In the genomic region with DNA sequence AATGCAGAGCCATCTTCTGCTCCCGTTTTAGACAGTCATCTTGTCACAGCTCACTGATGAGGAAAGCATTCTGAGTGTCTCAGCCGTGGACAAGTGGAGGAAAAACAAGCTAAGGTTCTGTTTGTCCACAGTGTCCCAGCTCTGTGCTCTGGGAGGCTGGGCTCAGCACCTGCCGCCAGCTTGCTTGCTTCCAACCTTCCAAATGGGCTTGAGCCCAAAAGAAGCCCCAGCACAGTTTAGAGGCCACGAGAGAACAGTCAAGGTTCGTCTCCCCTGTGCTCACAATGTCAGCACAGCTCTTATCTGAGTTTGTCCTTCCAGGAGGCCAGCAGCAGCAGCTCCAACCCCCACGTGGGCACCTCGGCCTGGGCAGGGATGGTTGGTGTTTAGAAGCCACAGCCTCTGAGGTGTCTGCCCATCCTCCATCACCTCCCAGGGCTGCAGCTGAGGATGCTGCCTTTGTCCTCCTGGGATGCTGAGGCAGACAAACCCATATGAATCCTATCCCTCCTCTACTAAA, we compare ENCODE assay signal across 35 mouse cellular contexts. TPM values are rescaled to one million over a fixed set of nuclear protein-coding genes. Genes with fewer than 3 reads are reported as not detected.
DNase-seq lines count a peak whose midpoint lies in the region; ATAC-seq and TF ChIP-seq lines count a peak whose summit lies in the region.
"Had no signal": no experiment of that assay in that cellular context is flagged by ENCODE, and none has a peak within 500 bp of the region (broad histone marks: within the 10 kb centered on the region; RNA-seq: fewer than 3 reads in every experiment).

No protein-coding gene starts in this region.

- H3K4me3 ChIP-seq in heart, embryonic 10.5 days, result no peak overlapping the region
- H3K4me3 ChIP-seq in lung, postnatal 0 days (ENCODE audit: low read depth, low read length), result no peak overlapping the region
- H3K4me3 ChIP-seq: hindbrain, embryonic 10.5 days; hindbrain, embryonic 15.5 days; limb, embryonic 12.5 days; neural tube, embryonic 15.5 days had no signal

- no peak overlapping the region for H3K9ac ChIP-seq in lung, postnatal 0 days (replicated peaks; ENCODE audit: low read depth)
- H3K9ac ChIP-seq: hindbrain, embryonic 15.5 days; limb, embryonic 12.5 days; neural tube, embryonic 15.5 days had no signal

- ATAC-seq in lung, postnatal 0 days, result 0 out of 2 replicates have a peak, but pooled peaks have one; percentile 9
- ATAC-seq: forebrain, embryonic 14.5 days; inflammation-experienced regulatory T-cells, adult 6 months had no signal

- intact Hi-C loops in heart, postnatal 14 days (cut with DNase I), result no loop called here

- no peaks in the 10 kb centered on the region for H3K27me3 ChIP-seq in heart, embryonic 10.5 days (ENCODE audit: insufficient read depth, poor library complexity, severe bottlenecking)
- no peaks in the 10 kb centered on the region for H3K27me3 ChIP-seq in lung, postnatal 0 days (replicated peaks; ENCODE audit: insufficient read depth, low read length)
- H3K27me3 ChIP-seq: hindbrain, embryonic 15.5 days; neural tube, embryonic 15.5 days had no signal

- H3K9me3 ChIP-seq in heart, embryonic 10.5 days, result no peaks in the 10 kb centered on the region
- H3K9me3 ChIP-seq in lung, postnatal 0 days (ENCODE audit: low read length), result no peaks in the 10 kb centered on the region
- H3K9me3 ChIP-seq: hindbrain, embryonic 10.5 days; hindbrain, embryonic 15.5 days; limb, embryonic 12.5 days; neural tube, embryonic 15.5 days had no signal

- H3K4me2 ChIP-seq in lung, postnatal 0 days (replicated peaks; ENCODE audit: low read depth, low read length), result no peak overlapping the region
- H3K4me2 ChIP-seq: hindbrain, embryonic 15.5 days; limb, embryonic 12.5 days; liver, embryonic 11.5 days; neural tube, embryonic 15.5 days had no signal

- no peaks in the 10 kb centered on the region for H3K36me3 ChIP-seq in heart, embryonic 10.5 days
- H3K36me3 ChIP-seq in lung, postnatal 0 days (ENCODE audit: insufficient read depth, low read length), result no peaks in the 10 kb centered on the region
- H3K36me3 ChIP-seq: hindbrain, embryonic 10.5 days; hindbrain, embryonic 15.5 days; limb, embryonic 12.5 days; neural tube, embryonic 15.5 days had no signal

- TF ChIP-seq CTCF in lung, postnatal 0 days (IDR thresholded peaks at IDR 0.05), result no peak

- H3K27ac ChIP-seq in heart, embryonic 10.5 days, result peak overlapping the region; percentile 56
- no peak overlapping the region for H3K27ac ChIP-seq in lung, postnatal 0 days (ENCODE audit: low read length)
- H3K27ac ChIP-seq: hindbrain, embryonic 10.5 days; hindbrain, embryonic 15.5 days; limb, embryonic 12.5 days; macrophage; neural tube, embryonic 15.5 days had no signal

- 27% methylated on average over 7 of the region's 7 CpGs for WGBS in heart, embryonic 10.5 days
- 28% methylated on average over 7 of the region's 7 CpGs for WGBS in lung, postnatal 0 days

- H3K4me1 ChIP-seq in heart, embryonic 10.5 days, result peaks cover 13% of the 10 kb centered on the region
- no peaks in the 10 kb centered on the region for H3K4me1 ChIP-seq in lung, postnatal 0 days (ENCODE audit: insufficient read depth, low read depth, low read length)
- H3K4me1 ChIP-seq: hindbrain, embryonic 10.5 days; limb, embryonic 12.5 days; neural tube, embryonic 15.5 days had no signal

- TF ChIP-seq EP300 in lung, postnatal 0 days (IDR thresholded peaks at IDR 0.05), result no peak

- no peak for DNase-seq in heart, embryonic 10.5 days (ENCODE audit: low spot score)
- DNase-seq in heart, postnatal 14 days, result no peak
- DNase-seq in lung, postnatal 0 days (ENCODE audit: low spot score), result no peak
- no peak for DNase-seq in lung, postnatal 36 days
- peak; percentile 63 for DNase-seq in adrenal gland, postnatal 10 days
- peak; percentile 64 to 67 for DNase-seq in adrenal gland, postnatal 36 days
- no peak for DNase-seq in kidney, postnatal 4 days
- DNase-seq: cerebellum, adult 11 months; cerebellum, adult 9-10 months; cerebellum, postnatal 36 days; gastrocnemius, postnatal 14 days; kidney, adult 11 months; kidney, postnatal 14 days; midbrain, embryonic 14.5 days; thymus, adult 2 months; thymus, postnatal 36 days had no signal

RNA-seq across cellular contexts. Expression of a gene that starts 9.5 kb away (rescaled TPM):
- not detected in 2 replicates for polyA plus RNA-seq in heart, embryonic 10.5 days (2016; fragmentation: Nextera tagmentation; extraction: Ambion mirVana)
- not detected for total RNA-seq in heart, postnatal 14 days (2021)
- 0.26 TPM in 1 of 2 replicates, not detected in the other for polyA plus RNA-seq in lung, postnatal 0 days (2015; fragmentation: Nextera tagmentation; extraction: Ambion mirVana)
- total RNA-seq in adrenal gland, postnatal 10 days (2021), result 1 to 10 TPM in 1 of 2 experiments, under 1 TPM in 1; 0.67 to 1.1 TPM
- total RNA-seq in adrenal gland, postnatal 36 days (2021), result 1 to 10 TPM; 1.4 to 4.0 TPM
- total RNA-seq: gastrocnemius, postnatal 14 days; granulocyte monocyte progenitor cell, adult 5-6 weeks; layer of hippocampus, adult 18-20 months; layer of hippocampus, postnatal 10 days; left cerebral cortex, adult 18-20 months; left cerebral cortex, postnatal 14 days; megakaryocyte-erythroid progenitor cell, adult 5-6 weeks had no signal
- polyA plus RNA-seq: embryonic facial prominence, embryonic 11.5 days; forebrain, embryonic 14.5 days; heart, embryonic 16.5 days; hindbrain, embryonic 10.5 days; hindbrain, embryonic 15.5 days; inflammation-experienced regulatory T-cells, adult 6 months; kidney, embryonic 14.5 days; limb, embryonic 12.5 days; liver, embryonic 11.5 days; liver, embryonic 16.5 days; lung, embryonic 16.5 days; macrophage; midbrain, embryonic 14.5 days; neural tube, embryonic 15.5 days; thymus, adult 2 months had no signal

RNA-seq across cellular contexts. Expression of a gene that starts 51.9 kb away (rescaled TPM):
- 17.0 and 34.2 TPM in 2 replicates for polyA plus RNA-seq in heart, embryonic 10.5 days (2016; fragmentation: Nextera tagmentation; extraction: Ambion mirVana)
- 100 to 1,000 TPM; 181 to 186 TPM for total RNA-seq in heart, postnatal 14 days (2021)
- polyA plus RNA-seq in lung, postnatal 0 days (2015; fragmentation: Nextera tagmentation; extraction: Ambion mirVana), result 28.6 and 35.7 TPM in 2 replicates
- total RNA-seq in adrenal gland, postnatal 10 days (2021), result 100 to 1,000 TPM; 549 to 558 TPM
- total RNA-seq in adrenal gland, postnatal 36 days (2021), result 1,000 to 10,000 TPM; 1,187 to 1,472 TPM
- total RNA-seq: granulocyte monocyte progenitor cell, adult 5-6 weeks; megakaryocyte-erythroid progenitor cell, adult 5-6 weeks had no signal
- polyA plus RNA-seq: macrophage had no signal

Comparison
In these comparisons a context has a peak if more than half of its experiments do, and no peak if none do; other contexts are left out.
1. DNase-seq: peak in adrenal gland, postnatal 10 days (single experiment) and adrenal gland, postnatal 36 days (2 of 2); none in heart, embryonic 10.5 days (single experiment), heart, postnatal 14 days (0 of 2), lung, postnatal 0 days (single experiment), lung, postnatal 36 days (single experiment) and kidney, postnatal 4 days (0 of 2).